Mouse (Mus musculus) forebrain, embryonic 15.5 days (tissue): ENCODE measurements at regions not wholly inside any gene's neighbourhood (a gene's known extent, or its start where the extent isn't known, plus 50 kb on each side); places are given as distances from the start of the nearest gene placed in this dataset.
A peak's percentile ranks its signal among the peaks of the same experiment; 100 is the strongest.

Source experiments
- ATAC-seq: fragments of 200-750 bp; cut with Nextera tagmentation; replicated peaks from 2 replicates; pipeline ENCODE4 v1.8.0; 2017; ENCODE audit warnings: mild to moderate bottlenecking, moderate TSS enrichment, moderate library complexity
- H3K27ac ChIP-seq: fragments of 300-500 bp; sonication (generic); replicated peaks from 2 replicates; pipeline ENCODE4 v1.5.1; 2015; ENCODE audit warnings: mild to moderate bottlenecking, inconsistent platforms
- H3K27me3 ChIP-seq: fragments of 300-500 bp; sonication (generic); 2 replicates; pipeline ENCODE4 v1.6.1; 2015; ENCODE audit warnings: inconsistent platforms
- H3K36me3 ChIP-seq: fragments of 300-500 bp; sonication (generic); 2 replicates; pipeline ENCODE4 v1.6.1; 2015; ENCODE audit warnings: mild to moderate bottlenecking, inconsistent platforms
- H3K4me1 ChIP-seq: fragments of 300-500 bp; sonication (generic); 2 replicates; pipeline ENCODE4 v1.6.1; 2015; ENCODE audit warnings: inconsistent platforms
- H3K4me2 ChIP-seq: fragments of 300-500 bp; sonication (generic); replicated peaks from 2 replicates; pipeline ENCODE4 v1.6.1; 2015; ENCODE audit warnings: mild to moderate bottlenecking, inconsistent platforms
- H3K4me3 ChIP-seq: fragments of 300-500 bp; sonication (generic); 2 replicates; pipeline ENCODE4 v1.5.1; 2015; ENCODE audit warnings: mild to moderate bottlenecking, inconsistent platforms
- H3K9ac ChIP-seq: fragments of 300-500 bp; sonication (generic); replicated peaks from 2 replicates; pipeline ENCODE4 v1.6.1; 2015; ENCODE audit warnings: mild to moderate bottlenecking, inconsistent platforms
- H3K9me3 ChIP-seq: fragments of 300-500 bp; sonication (generic); 2 replicates; pipeline ENCODE4 v1.6.1; 2016; ENCODE audit warnings: inconsistent platforms
- WGBS: fragments of 180-500 bp; shearing (Covaris S2); methylation state at CpG from one replicate; pipeline ENCODE4 v1.1.7; 2015; ENCODE audit warnings: mixed read lengths; 5-methylcytosine and 5-hydroxymethylcytosine counted together

- no peak for ATAC-seq
- no peaks in the 10 kb centered on the region for H3K9me3 ChIP-seq
- no peak overlapping the region for H3K9ac ChIP-seq
- H3K27me3 ChIP-seq = no peaks in the 10 kb centered on the region
- WGBS = 61% methylated on average over 8 of the region's 8 CpGs
- H3K4me3 ChIP-seq = no peak overlapping the region
- H3K36me3 ChIP-seq = no peaks in the 10 kb centered on the region
- no peak overlapping the region for H3K27ac ChIP-seq
- H3K4me1 ChIP-seq = no peaks in the 10 kb centered on the region
- no peak overlapping the region for H3K4me2 ChIP-seq
Measured at GRCm38 (mm10) chr4:22047730-22048455, 116.8 kb downstream of the Faxc start.

- WGBS = 4% methylated on average over 5 of the region's 5 CpGs
- Histone ChIP-seq H3K4me2 (0 out of 2 replicates have a peak overlapping the region, but pooled peaks have one; percentile 28), H3K36me3 (no peaks in the 10 kb centered on the region), H3K4me3 (no peak overlapping the region), H3K27ac (peak overlapping the region; percentile 46), H3K9ac (no peak overlapping the region), H3K27me3 (no peaks in the 10 kb centered on the region), H3K4me1 (peaks cover 14% of the 10 kb centered on the region), H3K9me3 (no peaks in the 10 kb centered on the region)
- peak; percentile 90 for ATAC-seq
Measured at GRCm38 (mm10) chr4:22066785-22067433, 135.8 kb downstream of the Faxc start.

- no peak overlapping the region for H3K9ac ChIP-seq
- no peaks in the 10 kb centered on the region for H3K36me3 ChIP-seq
- peak overlapping the region; percentile 28 for H3K4me2 ChIP-seq
- peaks cover 14% of the 10 kb centered on the region for H3K4me1 ChIP-seq
- H3K27ac ChIP-seq = peak overlapping the region; percentile 46; the same call in 1 of the 2 replicates
- no peak overlapping the region for H3K4me3 ChIP-seq
- H3K27me3 ChIP-seq = no peaks in the 10 kb centered on the region
- 43% methylated on average over 14 of the region's 14 CpGs for WGBS
- ATAC-seq = peak; percentile 59; the same call in 1 of the 2 replicates
- no peaks in the 10 kb centered on the region for H3K9me3 ChIP-seq
Measured at GRCm38 (mm10) chr4:22067678-22068299, 136.7 kb downstream of the Faxc start.

GRCm38 (mm10) chr4:22088209-22088787 lies 157.2 kb downstream of the Faxc start:
- no peak overlapping the region for H3K9ac ChIP-seq
- no peaks in the 10 kb centered on the region for H3K36me3 ChIP-seq
- H3K27ac ChIP-seq = no peak overlapping the region
- H3K27me3 ChIP-seq = no peaks in the 10 kb centered on the region
- WGBS = 27% methylated on average over 3 of the region's 3 CpGs
- H3K4me1 ChIP-seq = no peaks in the 10 kb centered on the region
- H3K9me3 ChIP-seq = no peaks in the 10 kb centered on the region
- no peak overlapping the region for H3K4me2 ChIP-seq
- no peak overlapping the region for H3K4me3 ChIP-seq
- peak; percentile 77 for ATAC-seq

- Histone ChIP-seq H3K4me2 (no peak overlapping the region), H3K27me3 (no peaks in the 10 kb centered on the region), H3K9me3 (no peaks in the 10 kb centered on the region), H3K4me1 (no peaks in the 10 kb centered on the region), H3K4me3 (no peak overlapping the region), H3K36me3 (no peaks in the 10 kb centered on the region), H3K9ac (no peak overlapping the region), H3K27ac (no peak overlapping the region)
- no peak for ATAC-seq
- 95% methylated on average over 1 of the region's 1 CpGs for WGBS
Measured at GRCm38 (mm10) chr4:22089637-22090041, 158.5 kb downstream of the Faxc start.

- H3K27ac ChIP-seq = no peak overlapping the region
- H3K9me3 ChIP-seq = no peaks in the 10 kb centered on the region
- 77% methylated on average over 11 of the region's 11 CpGs for WGBS
- H3K9ac ChIP-seq = no peak overlapping the region
- no peak for ATAC-seq
- H3K4me2 ChIP-seq = no peak overlapping the region
- no peak overlapping the region for H3K4me3 ChIP-seq
- peaks cover 7% of the 10 kb centered on the region for H3K4me1 ChIP-seq
- H3K27me3 ChIP-seq = no peaks in the 10 kb centered on the region
- no peaks in the 10 kb centered on the region for H3K36me3 ChIP-seq
Measured at GRCm38 (mm10) chr4:22090536-22090935, 159.4 kb downstream of the Faxc start.

- no peak for ATAC-seq
- no peaks in the 10 kb centered on the region for H3K36me3 ChIP-seq
- H3K9ac ChIP-seq = no peak overlapping the region
- H3K4me3 ChIP-seq = no peak overlapping the region
- WGBS = 88% methylated on average over 4 of the region's 4 CpGs
- no peaks in the 10 kb centered on the region for H3K9me3 ChIP-seq
- H3K4me1 ChIP-seq = peaks cover 16% of the 10 kb centered on the region
- H3K27ac ChIP-seq = no peak overlapping the region
- H3K4me2 ChIP-seq = no peak overlapping the region
- no peaks in the 10 kb centered on the region for H3K27me3 ChIP-seq
Measured at GRCm38 (mm10) chr4:22092551-22092950, 161.4 kb downstream of the Faxc start.

- H3K27me3 ChIP-seq = no peaks in the 10 kb centered on the region
- peak overlapping the region; percentile 16; the same call in 1 of the 2 replicates for H3K4me2 ChIP-seq
- H3K4me3 ChIP-seq = no peak overlapping the region
- peak; percentile 77 for ATAC-seq
- H3K9ac ChIP-seq = 0 out of 2 replicates have a peak overlapping the region, but pooled peaks have one; percentile 2
- no peaks in the 10 kb centered on the region for H3K36me3 ChIP-seq
- H3K9me3 ChIP-seq = no peaks in the 10 kb centered on the region
- 13% methylated on average over 11 of the region's 11 CpGs for WGBS
- peaks cover 16% of the 10 kb centered on the region for H3K4me1 ChIP-seq
- H3K27ac ChIP-seq = peak overlapping the region; percentile 61
Measured at GRCm38 (mm10) chr4:22095257-22096031, 164.3 kb downstream of the Faxc start.

- H3K36me3 ChIP-seq = no peaks in the 10 kb centered on the region
- no peaks in the 10 kb centered on the region for H3K27me3 ChIP-seq
- peaks cover 29% of the 10 kb centered on the region for H3K4me1 ChIP-seq
- WGBS = 94% methylated on average over 9 of the region's 9 CpGs
- no peak overlapping the region for H3K4me2 ChIP-seq
- no peak overlapping the region for H3K27ac ChIP-seq
- no peak overlapping the region for H3K9ac ChIP-seq
- no peaks in the 10 kb centered on the region for H3K9me3 ChIP-seq
- H3K4me3 ChIP-seq = no peak overlapping the region
- ATAC-seq = no peak
Measured at GRCm38 (mm10) chr4:22098605-22099004, 167.5 kb downstream of the Faxc start.

GRCm38 (mm10) chr4:22102478-22102877 lies 171.3 kb downstream of the Faxc start:
- 46% methylated on average over 5 of the region's 5 CpGs for WGBS
- peaks cover 22% of the 10 kb centered on the region for H3K4me1 ChIP-seq
- H3K4me3 ChIP-seq = no peak overlapping the region
- H3K36me3 ChIP-seq = no peaks in the 10 kb centered on the region
- no peak overlapping the region for H3K4me2 ChIP-seq
- ATAC-seq = peak; percentile 64
- no peaks in the 10 kb centered on the region for H3K9me3 ChIP-seq
- H3K27me3 ChIP-seq = no peaks in the 10 kb centered on the region
- H3K27ac ChIP-seq = peak overlapping the region; percentile 16; the same call in 1 of the 2 replicates
- H3K9ac ChIP-seq = no peak overlapping the region

GRCm38 (mm10) chr4:22103001-22103587 lies 172.0 kb downstream of the Faxc start:
- no peak overlapping the region for H3K4me3 ChIP-seq
- no peaks in the 10 kb centered on the region for H3K36me3 ChIP-seq
- no peak overlapping the region for H3K9ac ChIP-seq
- H3K4me1 ChIP-seq = peaks cover 22% of the 10 kb centered on the region
- peak overlapping the region; percentile 16 for H3K27ac ChIP-seq
- ATAC-seq = peak; percentile 77
- no peak overlapping the region for H3K4me2 ChIP-seq
- H3K9me3 ChIP-seq = no peaks in the 10 kb centered on the region
- 47% methylated on average over 8 of the region's 8 CpGs for WGBS
- H3K27me3 ChIP-seq = no peaks in the 10 kb centered on the region
